Mouse (Mus musculus) limb, embryonic 11.5 days (tissue): ENCODE data around the gene Npas2. TPM values are rescaled to one million over a fixed set of nuclear protein-coding genes. Genes with fewer than 3 reads are reported as not detected.
A peak's percentile ranks its signal among the peaks of the same experiment; 100 is the strongest.

Experiments
- ATAC-seq: fragments of 200-750 bp; cut with Nextera tagmentation; 2 replicates; pipeline ENCODE4 v1.8.0; 2017; ENCODE audit warnings: low read depth; ENCODE audit not compliant: insufficient number of reproducible peaks, low FRiP score, low TSS enrichment
- DNase-seq: peaks from one replicate; pipeline ENCODE4 v3.0.0-alpha.2; 2015; ENCODE audit warnings: low spot score
- H3K27ac ChIP-seq: fragments of 300-500 bp; sonication (generic); replicated peaks from 2 replicates; pipeline ENCODE4 v1.5.1; 2014; ENCODE audit warnings: low read depth, mild to moderate bottlenecking, low read length
- H3K27me3 ChIP-seq: fragments of 300-500 bp; sonication (generic); 2 replicates; pipeline ENCODE4 v1.6.1; 2014; ENCODE audit warnings: mild to moderate bottlenecking, low read length, mixed read lengths; ENCODE audit not compliant: control insufficient read depth, insufficient read depth
- H3K36me3 ChIP-seq: fragments of 300-500 bp; sonication (generic); 2 replicates; pipeline ENCODE4 v1.6.1; 2014; ENCODE audit warnings: mild to moderate bottlenecking, low read length, moderate library complexity, mixed read lengths; ENCODE audit not compliant: control insufficient read depth, insufficient read depth
- H3K4me1 ChIP-seq: fragments of 300-500 bp; sonication (generic); 2 replicates; pipeline ENCODE4 v1.6.1; 2014; ENCODE audit warnings: low read length, mixed read lengths; ENCODE audit not compliant: control insufficient read depth, insufficient read depth
- H3K4me2 ChIP-seq: fragments of 300-500 bp; sonication (generic); 2 replicates; pipeline ENCODE4 v1.6.1; 2014; ENCODE audit warnings: low read depth, mild to moderate bottlenecking, moderate library complexity; ENCODE audit not compliant: severe bottlenecking
- H3K4me3 ChIP-seq: fragments of 300-500 bp; sonication (generic); 2 replicates; pipeline ENCODE4 v1.5.1; 2014; ENCODE audit warnings: low read depth, low read length
- H3K9ac ChIP-seq: fragments of 300-500 bp; sonication (generic); 2 replicates; pipeline ENCODE4 v1.6.1; 2014; ENCODE audit warnings: mild to moderate bottlenecking, low read length
- H3K9me3 ChIP-seq: fragments of 300-500 bp; sonication (generic); 2 replicates; pipeline ENCODE4 v1.6.1; 2016; ENCODE audit warnings: low read length; ENCODE audit not compliant: control insufficient read depth
- WGBS: fragments of 180-500 bp; shearing (Covaris S2); extraction: QIAGEN DNeasy Blood & Tissue Kit; methylation state at CpG from one replicate; pipeline ENCODE4 v1.1.7; 2014; 5-methylcytosine and 5-hydroxymethylcytosine counted together
- polyA plus RNA-seq: library from polyadenylated mRNA; unstranded; fragments of >200 nt; fragmentation: Nextera tagmentation; extraction: Ambion mirVana; gene quantifications from 2 replicates; pipeline ENCODE4 v1.2.1, GENCODE M21; 2014

The Npas2 gene
- polyA plus RNA-seq, 1 experiment from 2014 or later, result 0.03 TPM

DNA sequence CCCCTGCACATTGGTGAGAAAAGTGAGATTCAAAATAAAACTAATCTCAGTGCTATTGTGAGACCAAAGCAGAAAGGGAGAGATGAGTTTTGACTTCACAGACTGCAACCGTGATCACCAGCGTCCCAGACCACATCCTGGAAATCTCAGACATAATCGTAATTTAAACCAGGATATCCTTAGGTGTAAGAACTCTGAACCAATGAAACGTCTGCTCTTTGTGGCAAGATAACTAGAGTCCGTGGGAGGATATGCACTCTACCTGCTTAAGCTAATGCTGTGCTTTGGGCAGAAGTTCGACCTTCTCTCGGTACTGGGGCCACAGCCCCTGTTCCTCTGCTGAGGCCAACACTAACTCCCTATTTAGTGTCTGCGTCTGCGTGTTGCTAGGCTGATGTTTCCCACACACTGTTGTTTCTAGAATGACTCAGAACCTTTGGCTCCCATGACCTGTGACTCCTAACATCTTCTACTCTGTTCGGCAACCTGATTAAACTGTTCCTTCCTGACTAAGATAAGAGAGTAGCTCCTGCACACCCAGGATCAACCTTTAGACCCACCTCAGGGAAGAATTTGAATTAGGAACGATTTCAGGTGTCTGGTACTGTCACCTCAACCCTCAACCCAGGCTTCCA, 41.4 kb downstream of the Npas2 start:
- Histone ChIP-seq H3K4me2 (no peak overlapping the region), H3K9ac (no peak overlapping the region), H3K4me3 (no peak overlapping the region), H3K36me3 (no peaks in the 10 kb centered on the region), H3K27ac (no peak overlapping the region), H3K9me3 (no peaks in the 10 kb centered on the region), H3K27me3 (no peaks in the 10 kb centered on the region), H3K4me1 (no peaks in the 10 kb centered on the region)
- DNase-seq (no peak), ATAC-seq (no peak)
- WGBS, result 82% methylated on average over 11 of the region's 11 CpGs

DNA sequence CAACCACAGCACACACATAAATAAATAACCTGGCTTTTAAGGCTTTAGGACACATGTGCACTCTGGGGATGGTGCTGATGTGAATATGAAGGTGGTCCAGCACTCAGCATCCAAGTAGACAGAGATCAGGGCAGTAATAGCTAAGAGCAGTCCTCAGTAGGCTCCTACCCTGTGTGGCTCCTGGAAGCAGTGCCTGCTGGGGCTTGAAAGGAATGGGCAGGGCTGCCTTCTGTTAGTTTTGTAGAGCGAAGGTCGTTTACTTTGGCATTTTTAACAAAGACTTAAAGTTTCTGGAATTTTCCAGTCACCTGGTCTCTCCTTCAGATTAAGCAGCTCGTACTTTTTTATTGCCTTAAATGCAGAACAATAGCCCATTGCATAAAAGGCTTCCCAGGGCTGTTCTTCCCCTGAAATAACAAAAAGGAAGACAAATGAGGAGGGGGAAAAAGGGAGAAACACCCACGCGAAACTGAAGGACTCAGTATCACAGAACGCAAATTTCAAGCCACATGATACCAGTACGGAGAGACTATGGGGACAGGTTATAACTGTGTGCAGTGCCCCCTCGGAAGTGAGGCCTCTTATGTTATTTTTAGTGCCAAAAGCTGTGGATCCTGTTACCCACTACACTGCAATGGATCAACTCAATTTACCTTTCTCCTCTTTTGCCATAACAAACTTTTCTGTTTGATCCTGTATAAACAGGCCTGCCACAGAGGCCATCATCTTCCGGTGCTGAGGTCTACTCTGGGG, 44.1 kb downstream of the Npas2 start:
- no peak overlapping the region for H3K9ac ChIP-seq
- H3K4me3 ChIP-seq, result no peak overlapping the region
- DNase-seq (no peak), ATAC-seq (no peak)
- H3K9me3 ChIP-seq, result no peaks in the 10 kb centered on the region
- H3K4me2 ChIP-seq, result no peak overlapping the region
- H3K27me3 ChIP-seq, result no peaks in the 10 kb centered on the region
- H3K27ac ChIP-seq, result no peak overlapping the region
- no peaks in the 10 kb centered on the region for H3K36me3 ChIP-seq
- no peaks in the 10 kb centered on the region for H3K4me1 ChIP-seq
- WGBS, result 75% methylated on average over 9 of the region's 9 CpGs

DNA sequence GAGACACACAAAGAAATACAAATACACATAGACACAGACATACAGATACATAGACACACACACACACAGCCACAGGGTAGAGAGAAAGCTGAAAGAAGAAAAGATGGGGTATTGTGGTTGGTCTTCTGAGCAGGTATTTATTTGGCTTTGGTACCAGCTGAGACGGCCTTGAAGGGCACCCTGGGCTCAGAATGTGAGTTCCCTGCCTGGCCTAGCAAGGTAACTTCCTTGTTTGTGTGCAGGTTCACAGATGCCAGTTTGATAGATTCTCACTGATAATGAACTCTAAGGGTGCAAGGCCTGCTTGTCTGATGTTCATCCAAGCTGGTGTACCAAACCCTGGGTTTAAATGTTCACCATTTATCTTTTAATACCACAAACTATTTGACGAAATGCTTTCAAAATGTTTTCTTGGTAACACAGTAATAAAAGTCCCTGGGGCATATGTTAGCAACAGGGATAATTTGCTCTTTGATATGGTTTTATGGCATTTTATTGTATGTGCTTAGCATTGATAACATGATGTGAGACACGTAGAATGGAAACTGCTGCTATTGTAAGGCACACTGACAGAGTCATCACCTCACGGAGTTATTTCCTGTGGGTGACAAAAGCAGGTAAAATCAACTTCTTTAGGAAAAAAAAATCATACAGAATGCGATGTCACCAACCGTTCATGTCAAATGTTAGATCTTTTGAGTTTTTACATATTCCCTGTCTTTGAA, 47.5 kb downstream of the Npas2 start:
- Histone ChIP-seq H3K4me3 (no peak overlapping the region), H3K9me3 (no peaks in the 10 kb centered on the region), H3K9ac (no peak overlapping the region), H3K27me3 (no peaks in the 10 kb centered on the region), H3K27ac (no peak overlapping the region), H3K4me2 (no peak overlapping the region), H3K36me3 (no peaks in the 10 kb centered on the region), H3K4me1 (no peaks in the 10 kb centered on the region)
- WGBS, result 86% methylated on average over 6 of the region's 6 CpGs
- ATAC-seq, result no peak
- DNase-seq, result no peak

DNA sequence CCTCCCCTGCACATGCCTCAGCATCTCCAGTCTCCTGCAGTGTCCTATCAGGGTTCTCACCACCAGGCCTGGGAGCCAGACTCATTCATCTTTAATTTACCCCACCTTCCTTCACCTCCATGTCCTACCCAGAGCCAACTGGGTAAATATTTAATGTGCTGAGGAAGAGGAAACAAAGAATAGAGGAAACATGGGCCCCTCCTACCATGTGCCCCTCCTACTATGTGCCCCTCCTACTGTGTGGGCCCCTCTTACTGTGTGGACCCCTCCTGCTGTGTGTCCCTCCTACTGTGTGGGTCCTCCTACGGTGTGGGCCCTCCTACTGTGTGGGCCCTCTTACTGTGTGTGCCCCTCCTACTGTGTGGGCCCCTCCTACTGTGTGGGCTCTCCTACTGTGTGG, 51.2 kb downstream of the Npas2 start:
- WGBS, result 55% methylated on average over 1 of the region's 1 CpGs
- H3K4me1 ChIP-seq, result no peaks in the 10 kb centered on the region
- no peaks in the 10 kb centered on the region for H3K9me3 ChIP-seq
- no peak overlapping the region for H3K4me2 ChIP-seq
- DNase-seq (no peak), ATAC-seq (no peak)
- H3K36me3 ChIP-seq, result no peaks in the 10 kb centered on the region
- no peak overlapping the region for H3K4me3 ChIP-seq
- H3K27ac ChIP-seq, result no peak overlapping the region
- H3K27me3 ChIP-seq, result no peaks in the 10 kb centered on the region
- no peak overlapping the region for H3K9ac ChIP-seq

DNA sequence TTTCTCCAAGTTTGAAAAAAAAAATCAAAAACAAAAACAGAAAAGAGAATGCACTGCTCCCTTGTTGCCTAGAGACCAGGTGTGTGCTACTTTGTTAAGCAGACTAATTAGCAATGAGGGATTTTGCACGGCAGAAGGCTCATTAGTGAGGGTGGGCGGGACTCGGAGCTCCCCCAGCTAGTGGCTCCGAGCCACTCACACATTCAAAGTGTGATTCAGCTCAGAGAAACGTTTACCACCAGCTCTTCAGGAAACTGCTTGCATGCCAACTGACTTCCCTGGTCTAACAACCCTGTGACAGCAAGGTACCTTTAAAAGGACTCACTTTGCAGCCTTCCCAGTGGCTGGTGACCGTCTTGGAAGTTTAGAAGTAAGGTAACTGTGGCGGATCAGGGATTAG, 58.1 kb downstream of the Npas2 start:
- H3K27ac ChIP-seq, result no peak overlapping the region
- no peaks in the 10 kb centered on the region for H3K9me3 ChIP-seq
- no peak overlapping the region for H3K9ac ChIP-seq
- ATAC-seq (no peak), DNase-seq (no peak)
- H3K36me3 ChIP-seq, result no peaks in the 10 kb centered on the region
- H3K4me3 ChIP-seq, result no peak overlapping the region
- H3K4me1 ChIP-seq, result no peaks in the 10 kb centered on the region
- no peak overlapping the region for H3K4me2 ChIP-seq
- WGBS, result 24% methylated on average over 7 of the region's 7 CpGs
- H3K27me3 ChIP-seq, result no peaks in the 10 kb centered on the region

DNA sequence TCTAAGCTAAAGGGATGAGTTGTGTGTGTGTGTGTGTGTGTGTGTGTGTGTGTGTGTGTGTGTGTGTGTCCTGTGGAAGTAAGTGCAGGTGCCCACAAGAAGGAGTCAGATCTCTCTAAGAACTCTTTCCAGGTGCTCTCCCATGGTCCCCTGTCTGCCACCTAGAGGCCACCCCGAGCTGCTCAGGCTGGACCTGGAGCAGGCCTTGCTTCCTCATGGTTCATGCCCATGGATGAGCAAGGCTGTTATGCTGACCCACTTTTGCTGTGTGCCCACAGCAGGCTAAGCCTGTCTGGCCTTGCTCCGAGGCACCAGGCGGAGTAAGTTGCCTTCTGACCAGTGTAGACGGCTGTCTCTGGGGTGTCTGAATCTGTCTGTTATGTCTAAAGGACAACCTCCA, 60.2 kb downstream of the Npas2 start:
- H3K9ac ChIP-seq, result no peak overlapping the region
- H3K27me3 ChIP-seq, result no peaks in the 10 kb centered on the region
- WGBS, result 75% methylated on average over 4 of the region's 4 CpGs
- H3K9me3 ChIP-seq, result 0 out of 2 replicates have a peak, but pooled peaks cover 2% of the 10 kb centered on the region
- H3K27ac ChIP-seq, result no peak overlapping the region
- H3K4me3 ChIP-seq, result no peak overlapping the region
- no peak for ATAC-seq
- H3K36me3 ChIP-seq, result no peaks in the 10 kb centered on the region
- DNase-seq, result peak; percentile 33
- no peak overlapping the region for H3K4me2 ChIP-seq
- no peaks in the 10 kb centered on the region for H3K4me1 ChIP-seq

DNA sequence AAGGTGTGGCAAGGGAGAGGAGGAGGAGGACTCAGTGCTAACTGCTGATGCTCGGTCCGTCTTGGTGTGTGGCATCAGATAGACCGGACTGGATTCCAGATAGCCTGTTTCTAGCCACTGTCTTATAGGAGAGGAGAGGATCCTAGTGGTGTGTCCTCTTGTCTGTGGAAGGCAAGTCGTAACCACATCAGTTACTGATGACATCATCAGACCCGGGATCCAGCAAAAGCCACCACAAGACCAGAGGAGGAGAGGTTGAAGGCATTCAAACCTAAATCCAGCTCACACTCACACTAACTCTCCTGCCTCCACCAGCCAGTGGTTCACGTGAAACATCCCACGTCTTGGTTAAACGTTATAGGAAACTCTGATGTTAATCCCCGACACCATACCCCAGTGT, 62.5 kb downstream of the Npas2 start:
- Histone ChIP-seq H3K27me3 (no peaks in the 10 kb centered on the region), H3K36me3 (no peaks in the 10 kb centered on the region), H3K4me1 (no peaks in the 10 kb centered on the region), H3K27ac (no peak overlapping the region), H3K4me3 (no peak overlapping the region), H3K9ac (no peak overlapping the region), H3K4me2 (no peak overlapping the region), H3K9me3 (0 out of 2 replicates have a peak, but pooled peaks cover 3% of the 10 kb centered on the region)
- 88% methylated on average over 9 of the region's 9 CpGs for WGBS
- DNase-seq (no peak), ATAC-seq (no peak)

DNA sequence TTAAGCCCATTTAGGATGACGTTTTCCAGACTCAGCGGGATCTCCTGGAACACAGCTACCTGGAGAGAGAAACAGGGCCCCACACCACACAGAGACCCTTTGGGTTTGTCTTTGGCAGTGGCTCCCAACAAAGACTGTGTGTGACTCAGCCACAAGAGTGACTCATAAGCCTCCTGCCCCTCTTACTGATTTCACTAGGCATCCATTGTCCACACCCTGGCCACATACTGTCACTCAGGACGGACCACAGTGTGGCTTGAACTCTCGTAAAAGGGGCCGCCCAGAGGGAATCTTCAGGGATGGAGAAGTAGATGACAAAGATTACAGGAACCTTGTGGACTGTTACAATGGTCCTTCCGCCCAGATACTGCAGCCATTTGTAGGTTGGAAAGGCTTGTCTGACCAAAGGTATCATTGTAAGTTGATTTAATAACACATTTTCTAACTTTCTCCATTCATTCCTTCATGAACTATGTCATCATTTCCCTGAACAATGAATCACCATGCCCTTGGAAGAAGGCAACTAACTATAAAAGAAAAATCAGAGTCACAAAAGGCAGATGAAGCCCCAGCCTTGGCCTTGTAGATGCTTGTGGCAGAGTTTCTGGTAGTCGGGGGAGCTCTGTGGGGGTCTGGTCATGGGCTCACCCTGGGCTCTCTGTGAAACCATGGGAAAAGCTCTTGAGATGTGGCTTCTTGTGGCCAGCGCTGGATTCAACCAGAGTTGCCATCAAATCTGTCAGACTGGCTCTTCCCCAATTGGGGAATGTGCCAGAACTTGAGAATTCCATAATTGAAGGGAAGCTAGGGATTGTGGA, 63.2 kb downstream of the Npas2 start:
- Histone ChIP-seq H3K27ac (no peak overlapping the region), H3K4me1 (no peaks in the 10 kb centered on the region), H3K4me2 (no peak overlapping the region), H3K27me3 (no peaks in the 10 kb centered on the region), H3K9ac (no peak overlapping the region), H3K9me3 (0 out of 2 replicates have a peak, but pooled peaks cover 3% of the 10 kb centered on the region), H3K4me3 (no peak overlapping the region), H3K36me3 (no peaks in the 10 kb centered on the region)
- ATAC-seq (no peak), DNase-seq (no peak)
- WGBS, result 81% methylated on average over 8 of the region's 8 CpGs
